Mouse (Mus musculus) heart, postnatal 36 days (tissue): ENCODE measurements around the gene Dmxl2. TPM values are rescaled to one million over a fixed set of nuclear protein-coding genes. Genes with fewer than 3 reads are reported as not detected.
A peak's percentile ranks its signal among the peaks of the same experiment; 100 is the strongest.

Experiments
- DNase-seq, 2 experiments: peaks; one replicate each; pipeline ENCODE4 v3.0.0; 2021 to 2022
- intact Hi-C: fragments of 180-260 bp; cut with DNase I; formaldehyde crosslinking; loops from one replicate; pipeline ENCODE4 v1.15.1; 2025
- total RNA-seq, 2 experiments: library from RNA; stranded (reverse); gene quantifications; 2 replicates each; pipeline ENCODE4 v1.2.3; 2021

Dmxl2 gene
- total RNA-seq, 2 experiments from 2014 or later, result 22.3 to 25.6 TPM

- intact Hi-C loops, result loop anchor here (2.0 to 5.0 kb wide), 2 partner anchors 154 to 346 kb away; no protein-coding TSS in a partner anchor
- peak; percentile 9 to 22 for DNase-seq
Measured at GRCm38 (mm10) chr9:54336532-54337144, 164.8 kb downstream of the Dmxl2 start.

GRCm38 (mm10) chr9:54335582-54335981 lies 165.8 kb downstream of the Dmxl2 start:
- no peak for DNase-seq
- intact Hi-C loops, result loop anchor here (5.0 kb wide), 1 partner anchor 153 kb away; no protein-coding TSS in a partner anchor

GRCm38 (mm10) chr9:54329201-54329600 lies 172.2 kb downstream of the Dmxl2 start:
- DNase-seq, result no peak
- intact Hi-C loops, result no loop called here

GRCm38 (mm10) chr9:54323456-54323855 lies 178.0 kb downstream of the Dmxl2 start:
- peak in 1 of 2 experiments; percentile 1 for DNase-seq
- intact Hi-C loops, result loop anchor here (1.0 to 5.0 kb wide), 2 partner anchors 142 to 331 kb away; no protein-coding TSS in a partner anchor

GRCm38 (mm10) chr9:54316363-54316762 lies 185.1 kb downstream of the Dmxl2 start:
- intact Hi-C loops, result no loop called here
- DNase-seq, result no peak

Other genes with a start within 250 kb of the Dmxl2 start
- gene Cyp19a1, start 233.5 kb downstream of the Dmxl2 start, total RNA-seq, result not detected
- gene Gldn, start 215.1 kb downstream of the Dmxl2 start, total RNA-seq, result under 1 TPM in 1 of 2 experiments, not detected in 1; 0.11 TPM
- not detected for gene Sh2d7, start 37.4 kb upstream of the Dmxl2 start, total RNA-seq
- 1 to 10 TPM; 1.4 to 1.7 TPM for gene Cib2, start 58.6 kb upstream of the Dmxl2 start, total RNA-seq
- 100 to 1,000 TPM; 577 to 619 TPM for gene Idh3a, start 84.7 kb upstream of the Dmxl2 start, total RNA-seq
- under 1 TPM; 0.19 to 0.72 TPM for gene Acsbg1, start 160.2 kb upstream of the Dmxl2 start, total RNA-seq
- 10 to 100 TPM; 71.4 to 80.4 TPM for gene Dnaja4, start 197.2 kb upstream of the Dmxl2 start, total RNA-seq
- 10 to 100 TPM; 28.2 to 31.7 TPM for gene Wdr61, start 232.9 kb upstream of the Dmxl2 start, total RNA-seq